ENCODE assay signal across 9 mouse cellular contexts in the genomic region with DNA sequence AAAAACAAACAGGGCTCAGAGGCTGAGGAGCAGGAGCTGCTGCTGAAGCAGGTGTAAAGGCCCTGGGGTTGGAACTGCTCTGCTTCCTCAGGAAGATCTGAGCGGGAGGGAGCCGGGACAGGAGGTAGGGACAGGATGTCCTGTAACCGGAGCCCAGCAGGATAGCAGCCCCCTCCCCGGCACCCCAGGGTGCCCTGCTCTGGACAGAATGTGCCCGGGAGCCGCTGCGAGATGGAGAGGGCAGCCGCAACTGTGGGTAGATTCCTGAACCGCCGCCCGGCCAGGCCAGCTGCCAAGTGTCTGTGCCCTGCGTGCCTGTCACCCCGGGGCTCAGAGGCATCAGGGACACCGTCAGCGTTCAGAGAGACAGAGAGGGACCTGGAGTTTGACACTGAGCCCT. TPM values are rescaled to one million over a fixed set of nuclear protein-coding genes. Genes with fewer than 3 reads are reported as not detected.
DNase-seq lines count a peak whose midpoint lies in the region; ATAC-seq lines count a peak whose summit lies in the region.
"Had no signal": no experiment of that assay in that cellular context is flagged by ENCODE, and none has a peak within 500 bp of the region (broad histone marks: within the 10 kb centered on the region; RNA-seq: fewer than 3 reads in every experiment).

No protein-coding gene starts in this region.

- DNase-seq in frontal cortex, postnatal 25 days (ENCODE audit: low spot score in 2 of 2), result no peak
- peak; percentile 77 for DNase-seq in 3134 (ENCODE audit: extremely low read depth, insufficient read length, low spot score)
- DNase-seq in embryonic facial prominence, embryonic 14.5 days (ENCODE audit: low spot score), result no peak
- peak; percentile 71 for DNase-seq in kidney, adult 9 months
- DNase-seq in lung, postnatal 4 days, result peak; percentile 50 to 61

- no peak overlapping the region for H3K4me3 ChIP-seq in embryonic facial prominence, embryonic 14.5 days (ENCODE audit: low read depth, low read length)
- H3K4me3 ChIP-seq in forebrain, embryonic 12.5 days (replicated peaks), result no peak overlapping the region

- 0 out of 2 replicates have a peak, but pooled peaks cover 12% of the 10 kb centered on the region for H3K36me3 ChIP-seq in embryonic facial prominence, embryonic 14.5 days (ENCODE audit: control insufficient read depth, insufficient read depth, low read length)
- no peaks in the 10 kb centered on the region; the same call in 1 of the 2 replicates for H3K36me3 ChIP-seq in forebrain, embryonic 12.5 days (replicated peaks)

- no peak overlapping the region for H3K27ac ChIP-seq in embryonic facial prominence, embryonic 14.5 days (replicated peaks; ENCODE audit: low read depth, low read length)
- no peak overlapping the region for H3K27ac ChIP-seq in forebrain, embryonic 12.5 days

- no peaks in the 10 kb centered on the region for H3K27me3 ChIP-seq in embryonic facial prominence, embryonic 14.5 days (replicated peaks; ENCODE audit: control insufficient read depth, insufficient read depth, low read length)
- H3K27me3 ChIP-seq in forebrain, embryonic 12.5 days, result peaks cover 6% of the 10 kb centered on the region; the same call in 1 of the 2 replicates

- no peaks in the 10 kb centered on the region for H3K9me3 ChIP-seq in embryonic facial prominence, embryonic 14.5 days (ENCODE audit: control insufficient read depth, low read length)
- no peaks in the 10 kb centered on the region for H3K9me3 ChIP-seq in forebrain, embryonic 12.5 days

- no peaks in the 10 kb centered on the region for H3K4me1 ChIP-seq in embryonic facial prominence, embryonic 14.5 days (ENCODE audit: control insufficient read depth, insufficient read depth, low read length)
- H3K4me1 ChIP-seq in forebrain, embryonic 12.5 days, result peaks cover 21% of the 10 kb centered on the region

- WGBS in embryonic facial prominence, embryonic 14.5 days, result 55% methylated on average over 11 of the region's 15 CpGs
- 58% methylated on average over 15 of the region's 15 CpGs for WGBS in forebrain, embryonic 12.5 days

- H3K9ac ChIP-seq in embryonic facial prominence, embryonic 14.5 days (ENCODE audit: low read depth, low read length), result peak overlapping the region; percentile 25; the same call in 1 of the 2 replicates
- H3K9ac ChIP-seq in forebrain, embryonic 12.5 days, result no peak overlapping the region

- H3K4me2 ChIP-seq in embryonic facial prominence, embryonic 14.5 days (ENCODE audit: low read depth, low read length), result no peak overlapping the region
- H3K4me2 ChIP-seq in forebrain, embryonic 12.5 days, result no peak overlapping the region

- peak; percentile 26 for ATAC-seq in frontal cortex, adult (ENCODE audit: low TSS enrichment)
- no peak for ATAC-seq in embryonic facial prominence, embryonic 14.5 days (ENCODE audit: low read depth)
- ATAC-seq in forebrain, embryonic 12.5 days (ENCODE audit: low FRiP score), result no peak
- ATAC-seq in CD4-positive, CD25-positive, alpha-beta regulatory T cell, adult 4 months, result no peak

RNA-seq across cellular contexts. Expression of a gene that starts 6.0 kb away (rescaled TPM):
- 5.4 and 5.8 TPM in 2 replicates for polyA plus RNA-seq in embryonic facial prominence, embryonic 14.5 days (2014; fragmentation: Nextera tagmentation; extraction: Ambion mirVana)
- polyA plus RNA-seq in forebrain, embryonic 12.5 days (2016; fragmentation: Nextera tagmentation; extraction: Ambion mirVana), result 5.6 and 8.2 TPM in 2 replicates
- polyA plus RNA-seq in CD4-positive, CD25-positive, alpha-beta regulatory T cell, adult 4 months (2017; shearing (Covaris generic)), result 1 to 10 TPM; 3.4 to 3.7 TPM

RNA-seq across cellular contexts. Expression of a gene that starts 25.3 kb away (rescaled TPM):
- 0.07 and 0.19 TPM in 2 replicates for polyA plus RNA-seq in embryonic facial prominence, embryonic 14.5 days (2014; fragmentation: Nextera tagmentation; extraction: Ambion mirVana)
- polyA plus RNA-seq in forebrain, embryonic 12.5 days (2016; fragmentation: Nextera tagmentation; extraction: Ambion mirVana), result not detected in 2 replicates
- polyA plus RNA-seq in CD4-positive, CD25-positive, alpha-beta regulatory T cell, adult 4 months (2017; shearing (Covaris generic)), result 10 to 100 TPM; 13.7 to 24.7 TPM
- polyA plus RNA-seq: stomach, embryonic 14.5 days had no signal

RNA-seq across cellular contexts. Expression of a gene that starts 28.7 kb away (rescaled TPM):
- 13.5 and 14.9 TPM in 2 replicates for polyA plus RNA-seq in embryonic facial prominence, embryonic 14.5 days (2014; fragmentation: Nextera tagmentation; extraction: Ambion mirVana)
- polyA plus RNA-seq in forebrain, embryonic 12.5 days (2016; fragmentation: Nextera tagmentation; extraction: Ambion mirVana), result 14.5 and 16.8 TPM in 2 replicates
- polyA plus RNA-seq in CD4-positive, CD25-positive, alpha-beta regulatory T cell, adult 4 months (2017; shearing (Covaris generic)), result 10 to 100 TPM; 15.1 to 17.5 TPM

RNA-seq across cellular contexts. Expression of a gene that starts 29.5 kb away (rescaled TPM):
- polyA plus RNA-seq in embryonic facial prominence, embryonic 14.5 days (2014; fragmentation: Nextera tagmentation; extraction: Ambion mirVana), result 2.9 and 3.4 TPM in 2 replicates
- polyA plus RNA-seq in forebrain, embryonic 12.5 days (2016; fragmentation: Nextera tagmentation; extraction: Ambion mirVana), result 14.4 and 16.3 TPM in 2 replicates
- not detected for polyA plus RNA-seq in CD4-positive, CD25-positive, alpha-beta regulatory T cell, adult 4 months (2017; shearing (Covaris generic))

RNA-seq across cellular contexts. Expression of a gene that starts 40.2 kb away (rescaled TPM):
- polyA plus RNA-seq in embryonic facial prominence, embryonic 14.5 days (2014; fragmentation: Nextera tagmentation; extraction: Ambion mirVana), result 87.1 and 91.3 TPM in 2 replicates
- polyA plus RNA-seq in forebrain, embryonic 12.5 days (2016; fragmentation: Nextera tagmentation; extraction: Ambion mirVana), result 154 and 159 TPM in 2 replicates
- polyA plus RNA-seq in CD4-positive, CD25-positive, alpha-beta regulatory T cell, adult 4 months (2017; shearing (Covaris generic)), result 10 to 100 TPM; 61.0 to 62.7 TPM

Comparison
In these comparisons a context has a peak if more than half of its experiments do, and no peak if none do; other contexts are left out.
1. DNase-seq: peak in 3134 (single experiment), kidney, adult 9 months (single experiment) and lung, postnatal 4 days (2 of 2); none in frontal cortex, postnatal 25 days (0 of 2) and embryonic facial prominence, embryonic 14.5 days (single experiment).
2. RNA of a gene that starts 25.3 kb away (polyA plus RNA-seq): 13.7 to 24.7 TPM in CD4-positive, CD25-positive, alpha-beta regulatory T cell, adult 4 months; 0.07 to 0.19 TPM in embryonic facial prominence, embryonic 14.5 days and not detected in forebrain, embryonic 12.5 days; every median in the first group is over 10 times any median in the second.